Mouse (Mus musculus) subcutaneous adipose tissue, adult 2 months (tissue): ENCODE measurements around the gene A730049H05Rik. TPM values are rescaled to one million over a fixed set of nuclear protein-coding genes. Genes with fewer than 3 reads are reported as not detected.

Experiments
- polyA plus RNA-seq: library from polyadenylated mRNA; depleted of rRNA; stranded (reverse); fragments of >200 nt; gene quantifications from 2 replicates; pipeline ENCODE4 v1.2.3, GENCODE M21; 2012; ENCODE audit warnings: low replicate concordance; rRNA removed

A730049H05Rik gene
- 0.05 and 0.47 TPM in 2 replicates for polyA plus RNA-seq

GRCm38 (mm10) chr6:92816311-92816751, at the start of gene A730049H05Rik:
TSS of gene A730049H05Rik (plus strand) at chr6:92816478.

DNA sequence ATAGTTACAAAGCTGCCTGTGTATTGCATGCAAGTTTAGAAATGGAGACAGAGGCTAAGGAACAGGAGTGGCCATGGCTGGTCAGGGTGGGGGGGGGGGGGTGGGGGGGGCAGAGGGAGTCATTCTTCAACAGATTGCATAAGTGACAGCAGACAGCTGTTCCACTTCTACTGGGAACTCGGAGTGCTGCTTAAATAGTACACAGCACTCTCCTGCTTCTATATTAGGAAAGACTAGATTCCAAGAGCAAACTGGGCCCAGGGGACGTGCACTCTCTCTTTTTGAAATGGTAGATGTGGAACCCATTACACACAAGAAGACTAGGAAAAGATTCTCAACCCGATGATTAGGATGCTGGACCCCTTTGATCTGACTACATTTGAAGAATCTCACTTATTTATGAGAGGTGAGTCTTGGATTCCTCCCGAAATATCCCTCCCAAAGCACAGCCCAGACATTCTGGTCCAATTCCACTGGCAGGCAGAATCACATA, 52.9 kb downstream of the A730049H05Rik start, which contains the start of gene Gm15737:
TSS of gene Gm15737 (plus strand) at position 269 of the 493 bp plus-strand sequence.

Other genes with a start within 250 kb of the A730049H05Rik start
- 3.2 and 20.2 TPM in 2 replicates for gene Prickle2, start 110.3 kb upstream of the A730049H05Rik start, polyA plus RNA-seq
- 0.04 and 0.06 TPM in 2 replicates for gene Gm15737, start 52.9 kb downstream of the A730049H05Rik start, polyA plus RNA-seq
- 14.8 and 16.3 TPM in 2 replicates for gene Adamts9, start 127.0 kb downstream of the A730049H05Rik start, polyA plus RNA-seq